Mouse (Mus musculus) gastrocnemius, postnatal 25 days (tissue): ENCODE data around the gene Bbs9. TPM values are rescaled to one million over a fixed set of nuclear protein-coding genes. Genes with fewer than 3 reads are reported as not detected.
A peak's percentile ranks its signal among the peaks of the same experiment; 100 is the strongest.
"Not testable (repeated sequence)": the region's sequence is repeated elsewhere in the genome, so short reads cannot be mapped to it uniquely, and the experiment has no call there.

Source experiments
- DNase-seq: peaks from one replicate; pipeline ENCODE4 v3.0.0; 2022
- total RNA-seq, 2 experiments: library from RNA; stranded (reverse); gene quantifications; 1 replicate in 1 of 2; 2 replicates in 1 of 2; pipeline ENCODE4 v1.2.3; 2021

Gene Bbs9
- total RNA-seq, 2 experiments from 2014 or later = 7.3 to 7.8 TPM

- no peak for DNase-seq
Measured at GRCm38 (mm10) chr9:22695392-22695791, 219.9 kb downstream of the Bbs9 start.

GRCm38 (mm10) chr9:22696809-22697374 lies 221.4 kb downstream of the Bbs9 start:
- DNase-seq = no peak

GRCm38 (mm10) chr9:22697811-22698210 lies 222.3 kb downstream of the Bbs9 start:
- no peak for DNase-seq

- no peak for DNase-seq
Measured at GRCm38 (mm10) chr9:22698501-22698900, 223.0 kb downstream of the Bbs9 start.

GRCm38 (mm10) chr9:22702065-22702611 lies 226.6 kb downstream of the Bbs9 start:
- DNase-seq = no peak

GRCm38 (mm10) chr9:22702812-22703367 lies 227.4 kb downstream of the Bbs9 start:
- no peak for DNase-seq

GRCm38 (mm10) chr9:22703541-22703940 lies 228.0 kb downstream of the Bbs9 start:
- no peak for DNase-seq

- DNase-seq = no peak
Measured at GRCm38 (mm10) chr9:22707166-22707913, 231.8 kb downstream of the Bbs9 start.

GRCm38 (mm10) chr9:22708970-22709726 lies 233.6 kb downstream of the Bbs9 start:
- DNase-seq = peak; percentile 46

GRCm38 (mm10) chr9:22710032-22710431 lies 234.5 kb downstream of the Bbs9 start:
- no peak for DNase-seq

GRCm38 (mm10) chr9:22711339-22711738 lies 235.8 kb downstream of the Bbs9 start:
- no peak for DNase-seq

- no peak for DNase-seq
Measured at GRCm38 (mm10) chr9:22712743-22713142, 237.2 kb downstream of the Bbs9 start.

- DNase-seq = not testable (repeated sequence)
Measured at GRCm38 (mm10) chr9:22713286-22713685, 237.8 kb downstream of the Bbs9 start.

GRCm38 (mm10) chr9:22717583-22717982 lies 242.1 kb downstream of the Bbs9 start:
- DNase-seq = no peak

- DNase-seq = no peak
Measured at GRCm38 (mm10) chr9:22718174-22718823, 242.8 kb downstream of the Bbs9 start.

GRCm38 (mm10) chr9:22732646-22733045 lies 257.1 kb downstream of the Bbs9 start:
- no peak for DNase-seq

GRCm38 (mm10) chr9:22734954-22735353 lies 259.4 kb downstream of the Bbs9 start:
- DNase-seq = no peak

- no peak for DNase-seq
Measured at GRCm38 (mm10) chr9:22735385-22735784, 259.9 kb downstream of the Bbs9 start.

- no peak for DNase-seq
Measured at GRCm38 (mm10) chr9:22737893-22738292, 262.4 kb downstream of the Bbs9 start.

- DNase-seq = no peak
Measured at GRCm38 (mm10) chr9:22738861-22739260, 263.3 kb downstream of the Bbs9 start.

GRCm38 (mm10) chr9:22741967-22742366 lies 266.5 kb downstream of the Bbs9 start:
- DNase-seq = no peak

- DNase-seq = no peak
Measured at GRCm38 (mm10) chr9:22748617-22749016, 273.1 kb downstream of the Bbs9 start.
